Mouse (Mus musculus): ENCODE measurements around the gene Samm50. TPM values are rescaled to one million over a fixed set of nuclear protein-coding genes. Genes with fewer than 3 reads are reported as not detected.

Gene Samm50
- polyA plus RNA-seq, 1 experiment from 2014 or later: 86.6 TPM

DNA sequence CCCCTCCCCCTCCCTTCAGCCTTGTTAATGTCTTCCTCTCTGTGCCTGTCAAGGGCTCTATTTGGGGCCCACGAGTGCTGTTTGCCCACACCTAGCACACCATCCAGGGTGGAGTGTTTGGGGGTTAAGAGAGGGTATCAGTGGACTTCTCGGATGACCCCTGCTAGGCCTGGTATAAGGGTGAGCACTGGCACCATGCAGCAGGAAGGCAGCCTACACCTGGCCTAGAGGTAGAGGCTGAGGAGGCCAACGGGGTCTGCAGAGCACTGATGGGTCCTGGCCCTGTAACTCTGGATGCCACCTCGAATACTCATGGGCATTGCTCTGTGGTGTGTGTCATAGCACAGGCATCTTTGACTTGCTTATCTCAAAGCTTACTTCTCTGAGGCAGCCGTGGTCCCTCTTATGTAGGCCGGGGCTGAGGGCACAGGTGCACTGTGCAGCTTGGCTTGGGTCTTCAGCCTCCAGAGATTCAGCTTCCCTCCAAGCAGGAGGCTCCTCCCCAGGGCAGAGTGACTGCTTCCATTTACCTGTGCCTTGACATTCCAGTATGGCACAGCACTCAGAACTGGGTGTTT lies 21.2 kb downstream of the Samm50 start:
- peaks cover 22% of the 10 kb centered on the region; the same call in 1 of the 2 replicates for H3K36me3 ChIP-seq (replicated peaks)
- 86% methylated on average over 6 of the region's 6 CpGs for WGBS
- H3K9ac ChIP-seq: no peak overlapping the region
- H3K4me1 ChIP-seq: peaks cover 19% of the 10 kb centered on the region
- H3K4me2 ChIP-seq: no peak overlapping the region
- no peak for ATAC-seq (replicated peaks)
- H3K27ac ChIP-seq: no peak overlapping the region
- no peaks in the 10 kb centered on the region for H3K27me3 ChIP-seq (replicated peaks)
- H3K9me3 ChIP-seq: no peaks in the 10 kb centered on the region
- H3K4me3 ChIP-seq: no peak overlapping the region

DNA sequence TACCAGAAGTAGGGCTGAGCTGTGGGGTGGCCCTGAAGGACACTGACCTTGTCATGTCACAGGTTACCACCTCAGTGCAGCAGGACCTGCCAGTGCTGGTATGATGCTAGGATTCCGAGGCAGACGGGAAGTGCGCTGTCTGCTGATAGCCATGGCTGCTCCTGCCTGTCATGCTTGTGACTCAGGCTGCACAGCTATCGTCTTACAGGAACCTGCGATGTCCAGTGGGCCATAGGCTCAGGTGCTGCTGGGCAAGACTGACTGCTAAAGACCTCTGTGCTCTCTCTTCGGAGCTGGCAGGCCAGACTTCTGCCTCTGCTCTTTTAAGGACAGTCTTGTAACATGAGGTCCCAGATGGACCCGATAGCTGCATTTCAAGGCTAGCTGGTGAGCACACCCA lies 22.4 kb downstream of the Samm50 start:
- Histone ChIP-seq H3K36me3 (replicated peaks) (peaks cover 14% of the 10 kb centered on the region; the same call in 1 of the 2 replicates), H3K4me2 (no peak overlapping the region), H3K9me3 (no peaks in the 10 kb centered on the region), H3K9ac (no peak overlapping the region), H3K4me3 (no peak overlapping the region), H3K27me3 (replicated peaks) (no peaks in the 10 kb centered on the region), H3K27ac (no peak overlapping the region), H3K4me1 (peaks cover 26% of the 10 kb centered on the region)
- 92% methylated on average over 7 of the region's 7 CpGs for WGBS
- ATAC-seq (replicated peaks): no peak

DNA sequence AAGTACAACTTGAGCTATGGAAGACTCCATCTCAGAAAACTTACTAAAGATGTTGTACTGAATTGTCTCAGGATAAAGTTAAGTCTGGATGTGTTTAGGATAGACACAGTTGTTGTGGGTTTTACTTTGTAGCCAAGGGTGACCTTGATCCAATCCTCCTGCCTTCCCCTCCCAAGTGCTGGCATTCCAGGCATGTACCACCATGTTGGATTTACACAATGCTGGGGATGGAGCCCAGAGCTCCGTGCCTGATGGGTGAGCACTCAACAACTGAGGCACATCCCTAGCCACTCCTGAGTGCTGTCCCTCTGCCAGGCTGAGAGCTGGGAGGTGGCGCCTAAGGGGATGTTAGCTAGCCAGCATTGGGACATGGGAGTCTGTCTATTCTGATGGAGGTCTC lies 23.2 kb downstream of the Samm50 start:
- ATAC-seq (replicated peaks): no peak
- 78% methylated on average over 2 of the region's 2 CpGs for WGBS
- H3K9me3 ChIP-seq: no peaks in the 10 kb centered on the region
- no peak overlapping the region for H3K4me2 ChIP-seq
- H3K27me3 ChIP-seq (replicated peaks): no peaks in the 10 kb centered on the region
- H3K27ac ChIP-seq: no peak overlapping the region
- no peak overlapping the region for H3K4me3 ChIP-seq
- no peak overlapping the region for H3K9ac ChIP-seq
- H3K36me3 ChIP-seq (replicated peaks): 0 out of 2 replicates have a peak, but pooled peaks cover 9% of the 10 kb centered on the region
- H3K4me1 ChIP-seq: peaks cover 26% of the 10 kb centered on the region

DNA sequence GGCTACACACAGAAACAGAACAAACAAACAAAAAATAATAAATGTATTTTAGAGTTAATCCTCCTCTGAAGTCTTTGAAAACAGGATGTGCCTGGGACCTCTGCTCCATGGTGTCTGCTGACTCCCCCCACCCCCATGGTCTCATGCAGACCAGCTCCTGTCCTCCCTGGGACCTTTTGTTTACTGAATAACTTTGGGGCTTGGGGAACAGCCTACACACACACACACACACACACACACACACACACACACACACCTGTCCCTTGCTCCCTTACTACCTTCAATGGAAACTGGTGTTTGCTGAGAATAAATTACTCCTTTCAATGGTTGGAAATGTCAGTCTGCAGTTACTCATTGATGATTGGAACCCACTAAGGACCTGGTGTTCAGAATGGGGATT lies 24.0 kb downstream of the Samm50 start:
- Histone ChIP-seq H3K27ac (no peak overlapping the region), H3K36me3 (replicated peaks) (0 out of 2 replicates have a peak, but pooled peaks cover 5% of the 10 kb centered on the region), H3K27me3 (replicated peaks) (no peaks in the 10 kb centered on the region), H3K9ac (no peak overlapping the region), H3K4me2 (no peak overlapping the region), H3K9me3 (no peaks in the 10 kb centered on the region), H3K4me1 (peaks cover 26% of the 10 kb centered on the region), H3K4me3 (no peak overlapping the region)
- no peak for ATAC-seq (replicated peaks)

DNA sequence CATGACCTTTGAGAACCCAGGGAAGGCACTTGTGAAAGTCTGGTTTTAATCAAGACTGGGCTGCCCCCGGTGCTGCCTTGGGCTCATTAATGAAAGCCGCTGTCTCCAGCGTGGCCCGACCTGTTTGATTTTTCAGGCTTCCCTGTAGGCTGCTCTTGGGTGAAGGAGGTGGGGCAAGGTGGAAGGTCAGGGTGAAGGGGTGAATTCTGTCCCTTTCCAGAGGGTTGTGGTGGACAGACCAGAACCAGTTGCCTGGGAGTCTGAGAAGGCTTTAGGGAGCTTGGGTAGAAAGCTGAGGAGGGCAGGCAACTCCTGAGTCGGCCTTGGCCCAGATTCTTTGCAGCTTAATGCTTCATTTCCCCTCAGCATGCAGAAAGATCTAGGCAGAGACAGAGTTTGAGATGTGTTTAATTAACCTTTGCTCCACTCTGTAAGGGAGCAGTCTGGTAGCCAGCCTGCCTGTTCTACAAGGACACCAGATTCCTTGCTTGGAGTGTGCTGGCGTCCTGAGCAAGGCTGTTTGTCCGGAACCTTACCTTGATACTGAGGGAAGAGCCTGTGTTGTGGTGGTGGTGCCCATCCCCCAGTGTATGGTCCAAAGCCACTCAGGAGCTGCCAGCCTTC lies 24.5 kb downstream of the Samm50 start:
- Histone ChIP-seq H3K4me2 (no peak overlapping the region), H3K9me3 (no peaks in the 10 kb centered on the region), H3K4me3 (no peak overlapping the region), H3K4me1 (peaks cover 26% of the 10 kb centered on the region), H3K27ac (peak overlapping the region; percentile 22; the same call in 1 of the 2 replicates), H3K36me3 (replicated peaks) (0 out of 2 replicates have a peak, but pooled peaks cover 5% of the 10 kb centered on the region), H3K27me3 (replicated peaks) (no peaks in the 10 kb centered on the region), H3K9ac (no peak overlapping the region)
- WGBS: 37% methylated on average over 7 of the region's 7 CpGs
- no peak for ATAC-seq (replicated peaks)

DNA sequence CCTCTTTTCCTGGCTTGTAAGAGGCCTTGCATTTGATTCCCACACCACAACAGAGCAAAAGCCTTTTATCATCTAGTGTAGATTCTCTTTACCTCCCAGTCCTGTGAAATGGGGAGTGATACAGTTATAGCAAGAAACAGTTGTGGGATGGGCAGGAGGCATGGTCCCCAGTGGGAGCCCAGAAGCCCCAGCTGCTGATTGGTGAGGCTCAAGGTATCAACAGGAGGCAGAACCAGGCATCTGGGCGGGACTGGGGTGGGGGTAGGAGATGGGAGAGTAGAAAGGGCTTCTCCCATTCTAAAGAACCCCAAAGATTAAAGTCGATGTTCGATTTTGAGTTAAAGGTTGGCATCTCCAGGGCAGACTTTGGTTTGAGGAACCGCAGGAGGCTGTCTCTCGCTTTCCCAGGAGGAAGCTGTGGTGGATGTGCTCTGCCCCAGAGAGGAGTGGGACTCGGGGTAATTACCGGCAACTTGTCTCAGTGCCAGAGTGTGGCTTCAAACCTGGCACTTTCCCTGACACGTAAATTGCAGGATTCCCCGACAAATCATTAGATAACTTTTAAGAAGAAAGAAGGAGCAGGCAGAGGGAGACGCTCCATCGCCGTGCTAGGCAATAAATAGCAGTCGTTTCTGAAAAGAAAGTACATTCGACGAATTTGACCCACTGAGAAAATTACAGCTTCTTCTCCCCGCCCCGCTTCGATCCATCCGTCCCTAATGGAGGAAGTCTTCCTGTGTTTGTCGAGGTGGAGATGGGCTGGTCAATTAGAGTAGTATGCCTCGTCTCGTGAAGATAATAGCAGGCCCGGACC lies 26.1 kb downstream of the Samm50 start:
- Histone ChIP-seq H3K36me3 (replicated peaks) (no peaks in the 10 kb centered on the region), H3K9ac (no peak overlapping the region), H3K4me3 (no peak overlapping the region), H3K4me2 (no peak overlapping the region), H3K27me3 (replicated peaks) (no peaks in the 10 kb centered on the region), H3K27ac (no peak overlapping the region), H3K4me1 (peaks cover 23% of the 10 kb centered on the region), H3K9me3 (no peaks in the 10 kb centered on the region)
- WGBS: 50% methylated on average over 23 of the region's 23 CpGs
- no peak for ATAC-seq (replicated peaks)

DNA sequence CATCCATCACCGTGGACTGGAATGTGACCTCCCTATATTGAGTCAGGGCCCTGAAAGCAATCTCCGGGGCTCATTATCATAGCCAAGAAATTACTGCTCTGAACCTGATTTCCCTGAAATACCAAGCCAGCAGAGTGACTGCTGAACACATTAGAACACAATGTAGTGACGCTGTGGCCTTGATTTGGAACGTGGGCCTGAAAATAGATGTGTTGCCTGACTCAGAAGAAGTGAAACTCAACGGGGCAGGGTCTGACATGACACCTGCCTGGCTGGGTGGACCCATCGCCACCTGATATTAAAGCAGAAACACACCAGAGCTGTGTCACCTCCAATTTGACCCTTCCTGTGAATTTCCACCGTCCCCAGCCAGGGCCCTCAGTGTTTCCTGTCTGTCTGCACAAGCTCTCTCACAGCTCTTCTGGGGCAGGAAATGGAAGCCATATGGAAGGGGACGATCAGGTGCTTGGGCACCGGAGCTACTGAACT lies 26.8 kb downstream of the Samm50 start:
- Histone ChIP-seq H3K4me3 (no peak overlapping the region), H3K27ac (no peak overlapping the region), H3K9me3 (no peaks in the 10 kb centered on the region), H3K36me3 (replicated peaks) (no peaks in the 10 kb centered on the region), H3K4me2 (no peak overlapping the region), H3K4me1 (peaks cover 29% of the 10 kb centered on the region), H3K27me3 (replicated peaks) (no peaks in the 10 kb centered on the region), H3K9ac (no peak overlapping the region)
- 55% methylated on average over 9 of the region's 9 CpGs for WGBS
- no peak for ATAC-seq (replicated peaks)

DNA sequence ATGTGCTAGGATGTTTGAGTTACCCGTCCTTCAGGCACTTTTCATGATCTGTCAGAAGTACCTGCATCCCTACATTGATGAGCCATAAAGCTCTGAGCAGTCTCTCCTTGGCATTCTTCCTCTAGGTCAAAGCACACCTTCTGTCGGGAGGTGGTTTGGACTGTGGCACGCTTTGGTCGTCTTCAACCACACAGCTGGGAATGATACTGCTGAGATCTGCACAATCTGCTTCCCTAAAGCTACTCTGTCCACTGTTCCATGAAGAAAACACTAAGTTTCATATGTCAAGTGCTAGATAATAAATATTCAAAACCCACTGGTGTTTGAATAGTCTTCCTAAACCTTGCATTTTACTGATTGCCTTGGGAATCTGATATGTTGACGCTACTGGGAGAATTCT lies 29.5 kb downstream of the Samm50 start:
- H3K27ac ChIP-seq: no peak overlapping the region
- H3K36me3 ChIP-seq (replicated peaks): no peaks in the 10 kb centered on the region
- no peak for ATAC-seq (replicated peaks)
- 80% methylated on average over 5 of the region's 5 CpGs for WGBS
- no peaks in the 10 kb centered on the region for H3K9me3 ChIP-seq
- no peak overlapping the region for H3K4me3 ChIP-seq
- H3K4me1 ChIP-seq: peaks cover 47% of the 10 kb centered on the region
- no peaks in the 10 kb centered on the region for H3K27me3 ChIP-seq (replicated peaks)
- no peak overlapping the region for H3K4me2 ChIP-seq
- no peak overlapping the region for H3K9ac ChIP-seq

DNA sequence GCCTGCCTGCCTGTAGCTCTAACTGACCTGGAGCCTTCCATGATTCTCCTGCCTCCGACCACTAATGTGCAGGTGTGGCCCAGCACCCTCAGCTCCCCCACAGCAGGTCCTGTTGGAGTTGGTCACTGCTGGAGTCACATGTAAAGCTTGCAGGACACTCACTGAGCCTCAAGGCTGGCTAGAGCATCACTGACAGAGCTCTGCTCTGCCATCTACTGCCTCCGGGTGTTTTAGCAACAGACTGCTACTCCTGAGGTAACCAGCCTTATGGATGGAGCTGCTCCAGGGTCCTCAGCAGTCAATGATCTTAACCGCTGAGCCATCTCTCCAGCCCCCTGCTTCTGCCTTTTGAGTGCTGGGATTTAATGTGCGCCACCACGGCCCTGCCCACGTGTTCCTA lies 31.4 kb downstream of the Samm50 start:
- H3K9me3 ChIP-seq: no peaks in the 10 kb centered on the region
- no peak overlapping the region for H3K4me3 ChIP-seq
- no peak overlapping the region for H3K9ac ChIP-seq
- H3K4me1 ChIP-seq: peaks cover 46% of the 10 kb centered on the region
- no peak overlapping the region for H3K4me2 ChIP-seq
- ATAC-seq (replicated peaks): no peak
- 25% methylated on average over 6 of the region's 6 CpGs for WGBS
- H3K36me3 ChIP-seq (replicated peaks): no peaks in the 10 kb centered on the region
- no peaks in the 10 kb centered on the region for H3K27me3 ChIP-seq (replicated peaks)
- peak overlapping the region; percentile 27 for H3K27ac ChIP-seq

DNA sequence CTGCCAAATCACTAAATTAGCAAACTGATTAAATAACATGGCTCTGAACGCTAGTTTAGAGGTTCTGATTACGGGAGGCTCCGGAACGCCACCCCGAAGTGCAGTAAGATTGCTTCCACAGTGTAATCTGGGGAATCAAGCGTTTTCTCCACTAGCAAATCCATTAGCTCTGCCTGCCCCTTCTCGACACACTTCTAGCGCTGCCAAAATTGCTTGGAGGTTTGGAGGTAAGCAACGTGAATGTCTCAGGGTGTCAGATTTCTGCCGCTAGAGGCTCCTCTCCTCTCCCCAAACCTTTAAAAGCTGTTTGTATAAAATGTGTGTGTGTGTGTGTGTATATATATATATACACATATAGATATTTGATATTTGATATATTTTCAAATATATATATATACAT lies 32.7 kb downstream of the Samm50 start:
- no peaks in the 10 kb centered on the region for H3K27me3 ChIP-seq (replicated peaks)
- H3K27ac ChIP-seq: peak overlapping the region; percentile 27; the same call in 1 of the 2 replicates
- no peak overlapping the region for H3K4me3 ChIP-seq
- no peaks in the 10 kb centered on the region for H3K36me3 ChIP-seq (replicated peaks)
- 32% methylated on average over 10 of the region's 10 CpGs for WGBS
- no peaks in the 10 kb centered on the region for H3K9me3 ChIP-seq
- no peak overlapping the region for H3K9ac ChIP-seq
- no peak for ATAC-seq (replicated peaks)
- no peak overlapping the region for H3K4me2 ChIP-seq
- H3K4me1 ChIP-seq: peaks cover 41% of the 10 kb centered on the region

DNA sequence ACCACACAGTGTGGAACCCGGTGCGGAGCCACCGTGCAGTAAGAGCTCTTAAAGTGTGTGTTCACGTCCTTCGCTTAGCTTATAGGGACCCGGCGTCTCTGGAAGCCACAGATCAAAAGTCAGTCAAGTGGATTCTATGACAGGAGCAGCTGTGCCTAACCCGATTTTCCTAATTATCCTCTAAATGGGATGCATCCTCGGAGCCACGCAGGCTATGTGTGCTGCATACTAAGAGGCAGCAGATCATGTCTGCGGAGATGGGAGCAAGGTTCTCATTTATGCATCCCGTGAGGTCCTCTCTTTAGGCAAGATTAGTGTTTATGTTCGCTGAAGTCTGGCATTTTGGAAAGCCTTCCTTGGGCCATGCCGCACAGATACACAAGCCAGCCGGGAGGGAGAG lies 34.9 kb downstream of the Samm50 start:
- Histone ChIP-seq H3K4me2 (peak overlapping the region; percentile 5; the same call in 1 of the 2 replicates), H3K27ac (peak overlapping the region; percentile 70), H3K36me3 (replicated peaks) (no peaks in the 10 kb centered on the region), H3K27me3 (replicated peaks) (no peaks in the 10 kb centered on the region), H3K9me3 (no peaks in the 10 kb centered on the region), H3K9ac (no peak overlapping the region), H3K4me3 (no peak overlapping the region), H3K4me1 (peaks cover 55% of the 10 kb centered on the region)
- peak; percentile 80 for ATAC-seq (replicated peaks)
- WGBS: 12% methylated on average over 15 of the region's 15 CpGs

DNA sequence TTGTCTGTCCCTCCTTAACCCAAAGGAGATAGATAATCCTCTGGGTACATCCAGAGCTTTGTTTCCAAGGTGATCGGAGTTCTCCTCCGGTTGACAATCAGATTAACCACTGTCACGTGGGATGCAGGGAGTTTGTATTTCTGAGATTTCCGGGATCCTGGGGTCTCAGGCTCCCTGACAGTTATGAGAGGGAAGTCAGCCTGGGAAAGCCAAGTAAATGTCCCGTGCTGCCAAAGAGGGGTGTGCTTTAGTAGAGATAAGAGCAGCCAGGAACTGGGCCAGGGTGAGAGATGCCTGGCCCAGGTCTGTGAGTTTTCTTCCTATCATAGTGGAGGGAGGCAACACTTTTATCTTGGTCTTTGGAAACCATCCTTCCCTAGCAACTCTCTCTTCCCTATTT lies 38.6 kb downstream of the Samm50 start:
- no peak overlapping the region for H3K4me3 ChIP-seq

More for the DNA sequence above, 38.6 kb downstream of the Samm50 start:
- ATAC-seq (replicated peaks): no peak
- Histone ChIP-seq H3K4me1 (peaks cover 55% of the 10 kb centered on the region), H3K36me3 (replicated peaks) (no peaks in the 10 kb centered on the region), H3K27ac (peak overlapping the region; percentile 74), H3K9ac (no peak overlapping the region), H3K4me2 (peak overlapping the region; percentile 86), H3K9me3 (no peaks in the 10 kb centered on the region), H3K27me3 (replicated peaks) (no peaks in the 10 kb centered on the region)
- 5% methylated on average over 5 of the region's 5 CpGs for WGBS

All from midbrain, embryonic 15.5 days (tissue).